Mouse (Mus musculus) hindbrain, embryonic 13.5 days (tissue): ENCODE data around the gene Fam57a. TPM values are rescaled to one million over a fixed set of nuclear protein-coding genes. Genes with fewer than 3 reads are reported as not detected.

Source experiments
- ATAC-seq: fragments of 200-750 bp; cut with Nextera tagmentation; 2 replicates; pipeline ENCODE4 v1.8.0; 2017; ENCODE audit warnings: moderate TSS enrichment; ENCODE audit not compliant: low FRiP score
- H3K27ac ChIP-seq: fragments of 300-500 bp; sonication (generic); 2 replicates; pipeline ENCODE4 v1.5.1; 2015; ENCODE audit warnings: inconsistent platforms, mild to moderate bottlenecking, moderate library complexity
- H3K27me3 ChIP-seq: fragments of 300-500 bp; sonication (generic); 2 replicates; pipeline ENCODE4 v1.6.1; 2015; ENCODE audit warnings: mild to moderate bottlenecking, inconsistent platforms
- H3K36me3 ChIP-seq: fragments of 300-500 bp; sonication (generic); 2 replicates; pipeline ENCODE4 v1.6.1; 2015; ENCODE audit warnings: mild to moderate bottlenecking, inconsistent platforms
- H3K4me1 ChIP-seq: fragments of 300-500 bp; sonication (generic); replicated peaks from 2 replicates; pipeline ENCODE4 v1.6.1; 2015; ENCODE audit warnings: inconsistent platforms
- H3K4me2 ChIP-seq: fragments of 300-500 bp; sonication (generic); 2 replicates; pipeline ENCODE4 v1.6.1; 2015; ENCODE audit warnings: inconsistent platforms, mild to moderate bottlenecking, moderate library complexity
- H3K4me3 ChIP-seq: fragments of 300-500 bp; sonication (generic); 2 replicates; pipeline ENCODE4 v1.5.1; 2015; ENCODE audit warnings: mild to moderate bottlenecking, inconsistent platforms
- H3K9ac ChIP-seq: fragments of 300-500 bp; sonication (generic); 2 replicates; pipeline ENCODE4 v1.6.1; 2015; ENCODE audit warnings: mild to moderate bottlenecking, inconsistent platforms
- H3K9me3 ChIP-seq: fragments of 300-500 bp; sonication (generic); 2 replicates; pipeline ENCODE4 v1.6.1; 2016; ENCODE audit warnings: inconsistent platforms
- WGBS: fragments of 180-500 bp; shearing (Covaris S2); methylation state at CpG from one replicate; pipeline ENCODE4 v1.1.7; 2015; 5-methylcytosine and 5-hydroxymethylcytosine counted together
- polyA plus RNA-seq: library from polyadenylated mRNA; unstranded; fragments of >200 nt; fragmentation: Nextera tagmentation; extraction: Ambion mirVana; gene quantifications from 2 replicates; pipeline ENCODE4 v1.2.1, GENCODE M21; 2015

The Fam57a gene
- polyA plus RNA-seq, 1 experiment from 2014 or later, result 26.2 TPM

- Histone ChIP-seq H3K9me3 (no peaks in the 10 kb centered on the region), H3K4me1 (peaks cover 47% of the 10 kb centered on the region), H3K36me3 (peaks cover 18% of the 10 kb centered on the region), H3K9ac (0 out of 2 replicates have a peak overlapping the region, but pooled peaks have one; percentile 9), H3K4me2 (no peak overlapping the region), H3K27ac (peak overlapping the region; percentile 13; the same call in 1 of the 2 replicates), H3K4me3 (no peak overlapping the region), H3K27me3 (no peaks in the 10 kb centered on the region)
- WGBS, result 48% methylated on average over 5 of the region's 5 CpGs
- ATAC-seq, result no peak
Measured at GRCm38 (mm10) chr11:76256129-76256528, 76.7 kb downstream of the Fam57a start.

DNA sequence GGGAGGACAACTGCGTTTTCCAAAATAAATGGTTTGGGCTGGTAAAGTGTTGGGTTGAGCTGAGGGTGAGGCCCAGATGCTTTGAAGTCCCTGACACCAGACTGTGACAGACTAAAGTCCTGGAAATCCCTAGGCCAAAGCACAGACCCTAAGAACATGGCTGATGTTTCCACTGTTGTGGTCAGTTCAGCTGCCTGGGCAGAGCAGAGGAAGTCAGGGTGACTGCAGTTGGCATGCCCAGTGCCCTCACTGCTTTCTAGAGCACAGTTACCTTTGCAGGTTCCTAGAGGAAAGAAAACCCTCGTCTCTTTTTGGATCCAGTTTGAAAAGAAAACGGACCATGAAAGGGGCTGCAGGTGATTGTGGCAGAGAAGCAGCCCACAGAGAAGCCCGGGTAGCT lies 77.9 kb downstream of the Fam57a start:
- Histone ChIP-seq H3K27me3 (no peaks in the 10 kb centered on the region), H3K4me1 (peaks cover 58% of the 10 kb centered on the region), H3K4me2 (no peak overlapping the region), H3K27ac (no peak overlapping the region), H3K4me3 (no peak overlapping the region), H3K9me3 (no peaks in the 10 kb centered on the region), H3K36me3 (peaks cover 14% of the 10 kb centered on the region), H3K9ac (no peak overlapping the region)
- no peak for ATAC-seq
- 87% methylated on average over 4 of the region's 4 CpGs for WGBS

DNA sequence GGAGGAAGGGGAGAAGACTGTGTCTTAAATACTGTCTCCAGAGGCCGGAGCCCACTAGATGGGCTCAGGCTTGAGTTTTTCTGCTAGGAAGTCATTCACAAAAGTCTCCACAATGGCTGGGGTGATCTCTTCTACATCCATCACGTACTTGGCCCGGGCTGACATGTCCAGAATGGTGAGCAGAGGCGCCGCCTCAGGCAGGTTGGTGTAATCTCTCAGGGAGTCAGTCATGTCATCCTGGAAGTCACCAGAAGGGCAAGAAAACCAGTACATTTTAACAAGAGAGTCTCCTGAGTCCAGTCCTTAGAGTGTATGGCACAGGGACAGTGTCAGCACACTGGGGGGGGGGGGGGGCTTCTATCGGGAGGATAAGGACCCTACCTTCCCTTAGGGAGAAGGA lies 79.0 kb downstream of the Fam57a start:
- Histone ChIP-seq H3K4me3 (no peak overlapping the region), H3K27me3 (no peaks in the 10 kb centered on the region), H3K27ac (no peak overlapping the region), H3K9ac (no peak overlapping the region), H3K36me3 (peaks cover 14% of the 10 kb centered on the region), H3K4me2 (no peak overlapping the region), H3K4me1 (peaks cover 66% of the 10 kb centered on the region), H3K9me3 (no peaks in the 10 kb centered on the region)
- no peak for ATAC-seq
- 65% methylated on average over 6 of the region's 6 CpGs for WGBS

- Histone ChIP-seq H3K4me3 (no peak overlapping the region), H3K27ac (peak overlapping the region; percentile 69), H3K9ac (peak overlapping the region; percentile 58), H3K4me2 (0 out of 2 replicates have a peak overlapping the region, but pooled peaks have one; percentile 15), H3K4me1 (peaks cover 56% of the 10 kb centered on the region), H3K9me3 (no peaks in the 10 kb centered on the region), H3K27me3 (no peaks in the 10 kb centered on the region), H3K36me3 (peaks cover 14% of the 10 kb centered on the region)
- 34% methylated on average over 10 of the region's 10 CpGs for WGBS
- no peak; the same call in 1 of the 2 replicates for ATAC-seq
Measured at GRCm38 (mm10) chr11:76260208-76261050, 81.0 kb downstream of the Fam57a start.

GRCm38 (mm10) chr11:76261224-76261623 lies 81.8 kb downstream of the Fam57a start:
- Histone ChIP-seq H3K27me3 (no peaks in the 10 kb centered on the region), H3K36me3 (peaks cover 14% of the 10 kb centered on the region), H3K4me2 (no peak overlapping the region), H3K4me3 (no peak overlapping the region), H3K27ac (peak overlapping the region; percentile 69), H3K9me3 (no peaks in the 10 kb centered on the region), H3K4me1 (peaks cover 59% of the 10 kb centered on the region), H3K9ac (peak overlapping the region; percentile 58)
- no peak for ATAC-seq
- WGBS, result 69% methylated on average over 12 of the region's 12 CpGs

DNA sequence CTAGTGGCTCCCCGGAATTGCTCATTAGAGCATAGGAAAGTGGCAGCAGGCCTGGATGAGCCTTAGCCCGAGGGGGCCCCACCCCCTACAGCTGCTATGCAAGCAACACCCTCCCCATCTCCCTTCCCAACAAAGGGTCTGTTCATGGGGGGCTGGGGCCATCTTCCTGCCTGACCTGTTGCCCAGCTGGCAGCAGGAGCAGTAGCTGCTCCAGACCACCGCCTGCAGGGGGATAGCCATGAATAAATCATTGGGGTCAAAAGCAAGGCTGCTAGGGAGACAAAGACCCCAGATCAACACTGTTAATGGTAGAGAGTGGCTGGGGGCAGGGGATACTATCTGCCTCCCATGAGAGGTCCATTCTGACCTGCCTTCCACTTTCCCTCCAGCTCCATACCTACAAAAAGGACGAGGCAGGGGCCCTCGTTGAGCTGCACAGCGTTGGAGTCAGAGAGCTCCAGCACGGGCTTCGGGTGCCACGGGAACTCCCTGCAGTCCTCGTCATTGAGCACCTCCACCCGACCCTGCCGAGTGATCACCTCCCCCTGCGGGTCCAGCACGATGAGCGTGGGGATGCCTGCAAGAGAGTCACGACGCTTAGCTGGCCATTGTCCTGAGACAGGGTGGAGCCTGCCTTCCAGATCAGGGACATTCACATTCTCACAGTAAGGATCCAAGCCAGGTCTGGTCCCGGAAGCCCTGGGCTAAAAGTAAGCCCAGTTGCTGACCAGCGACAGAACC lies 83.3 kb downstream of the Fam57a start:
- no peak overlapping the region for H3K4me3 ChIP-seq
- peak; percentile 47 for ATAC-seq
- H3K4me1 ChIP-seq, result peaks cover 66% of the 10 kb centered on the region
- H3K36me3 ChIP-seq, result peaks cover 10% of the 10 kb centered on the region
- peak overlapping the region; percentile 27; the same call in 1 of the 2 replicates for H3K4me2 ChIP-seq
- no peaks in the 10 kb centered on the region for H3K9me3 ChIP-seq
- no peaks in the 10 kb centered on the region for H3K27me3 ChIP-seq
- 4% methylated on average over 19 of the region's 19 CpGs for WGBS
- H3K9ac ChIP-seq, result peak overlapping the region; percentile 61
- peak overlapping the region; percentile 75 for H3K27ac ChIP-seq

Other genes starting within 250 kb of the Fam57a start
- 2.2 and 2.5 TPM in 2 replicates for gene Rph3al, start 241.2 kb upstream of the Fam57a start, polyA plus RNA-seq
- gene 1700016K19Rik, start 179.8 kb upstream of the Fam57a start, polyA plus RNA-seq, result 1.7 and 5.5 TPM in 2 replicates
- 7.5 and 7.9 TPM in 2 replicates for gene Rflnb, start 151.9 kb upstream of the Fam57a start, polyA plus RNA-seq
- 65.9 and 67.2 TPM in 2 replicates for gene Vps53, start within 50 bp of the Fam57a start, polyA plus RNA-seq
- gene Dbil5, start 37.9 kb downstream of the Fam57a start, polyA plus RNA-seq, result 0.62 and 1.4 TPM in 2 replicates
- 12.6 and 15.6 TPM in 2 replicates for gene Gemin4, start 38.0 kb downstream of the Fam57a start, polyA plus RNA-seq
- 20.0 and 20.4 TPM in 2 replicates for gene Mrm3, start 64.0 kb downstream of the Fam57a start, polyA plus RNA-seq
- 121 and 124 TPM in 2 replicates for gene Glod4, start 64.1 kb downstream of the Fam57a start, polyA plus RNA-seq
- gene Nxn, start 219.5 kb downstream of the Fam57a start, polyA plus RNA-seq, result 30.4 and 35.6 TPM in 2 replicates
- 116 and 119 TPM in 2 replicates for gene Timm22, start 227.3 kb downstream of the Fam57a start, polyA plus RNA-seq